Mouse (Mus musculus) ES-Bruce4 (cell line): ENCODE measurements at regions not wholly inside any gene's neighbourhood (a gene's known extent, or its start where the extent isn't known, plus 50 kb on each side); places are given as distances from the start of the nearest gene placed in this dataset.

Source experiments
- H3K27ac ChIP-seq: 2 replicates; pipeline ENCODE4 v1.5.1; 2012; ENCODE audit warnings: low read length, inconsistent platforms; ENCODE audit not compliant: insufficient read depth
- H3K27me3 ChIP-seq: 2 replicates; pipeline ENCODE4 v1.6.1; 2012; ENCODE audit warnings: mild to moderate bottlenecking, low read length, inconsistent platforms; ENCODE audit not compliant: control insufficient read depth, poor library complexity, insufficient read depth, severe bottlenecking
- H3K36me3 ChIP-seq: 2 replicates; pipeline ENCODE4 v1.6.1; 2012; ENCODE audit warnings: inconsistent platforms, mild to moderate bottlenecking, low read length, moderate library complexity; ENCODE audit not compliant: control insufficient read depth, poor library complexity, insufficient read depth, severe bottlenecking
- H3K4me1 ChIP-seq: one replicate; pipeline ENCODE4 v1.8.1; 2011; ENCODE audit warnings: low read length; ENCODE audit not compliant: control insufficient read depth, insufficient read depth
- H3K4me3 ChIP-seq: 2 replicates; pipeline ENCODE4 v1.5.1; 2011; ENCODE audit warnings: low read depth, mild to moderate bottlenecking, low read length
- H3K9ac ChIP-seq: 2 replicates; pipeline ENCODE4 v1.6.1; 2012; ENCODE audit warnings: low read depth, mild to moderate bottlenecking, inconsistent platforms; ENCODE audit not compliant: poor library complexity, severe bottlenecking
- H3K9me3 ChIP-seq: replicated peaks from 2 replicates; pipeline ENCODE4 v1.6.1; 2012; ENCODE audit warnings: mild to moderate bottlenecking, low read length, inconsistent platforms; ENCODE audit not compliant: control insufficient read depth, poor library complexity, insufficient read depth, severe bottlenecking
- CTCF ChIP-seq: IDR thresholded peaks from one replicate; pipeline ENCODE4 v1.8.1; 2011; ENCODE audit warnings: low read depth, low read length
- EP300 ChIP-seq: IDR thresholded peaks from 2 replicates; pipeline ENCODE4 v1.6.1; 2011; ENCODE audit warnings: low read depth, low read length; ENCODE audit not compliant: insufficient read depth
- POLR2A ChIP-seq: IDR thresholded peaks from one replicate; pipeline ENCODE4 v1.8.1; 2011; ENCODE audit warnings: low read length; ENCODE audit not compliant: insufficient read depth

DNA sequence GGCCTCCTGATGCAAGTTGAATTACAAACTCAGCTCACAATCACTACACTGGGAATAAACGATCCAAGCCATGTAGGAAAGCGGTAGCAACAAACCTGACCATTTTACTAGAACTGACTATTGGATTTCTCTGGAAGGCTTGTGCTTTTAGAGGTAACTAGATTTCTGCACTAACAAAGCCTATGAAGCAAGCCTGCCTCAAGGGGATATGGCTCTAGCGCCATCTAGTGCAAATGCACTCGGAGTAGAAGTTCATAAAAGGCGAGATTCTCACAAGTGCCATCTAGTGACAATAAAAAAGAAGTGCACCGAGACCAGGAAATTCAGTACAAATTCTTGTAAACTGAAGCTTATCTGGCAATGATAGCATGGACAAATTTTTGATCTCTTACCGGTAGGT lies 364.9 kb upstream of the Fmr1 start:
- no peaks in the 10 kb centered on the region for H3K36me3 ChIP-seq
- no peak overlapping the region for H3K4me3 ChIP-seq
- no peaks in the 10 kb centered on the region for H3K4me1 ChIP-seq
- H3K9me3 ChIP-seq, result no peaks in the 10 kb centered on the region
- H3K9ac ChIP-seq, result no peak overlapping the region
- no peaks in the 10 kb centered on the region for H3K27me3 ChIP-seq
- no peak overlapping the region for H3K27ac ChIP-seq
- TF ChIP-seq CTCF (peak; percentile 15), POLR2A (no peak), EP300 (no peak)
